Mouse (Mus musculus) monocyte, adult 2 months (primary cell): ENCODE results near the gene Mpv17l2.

Experiments used
- DNase-seq, 2 experiments: peaks; one replicate each; pipeline ENCODE4 v3.0.0; 2022; ENCODE audit warnings: low spot score in 2 of 2, low read depth in 1 of 2

Gene Mpv17l2

GRCm38 (mm10) chr8:70725792-70726447 lies 34.8 kb downstream of the Mpv17l2 start:
- no peak for DNase-seq

DNA sequence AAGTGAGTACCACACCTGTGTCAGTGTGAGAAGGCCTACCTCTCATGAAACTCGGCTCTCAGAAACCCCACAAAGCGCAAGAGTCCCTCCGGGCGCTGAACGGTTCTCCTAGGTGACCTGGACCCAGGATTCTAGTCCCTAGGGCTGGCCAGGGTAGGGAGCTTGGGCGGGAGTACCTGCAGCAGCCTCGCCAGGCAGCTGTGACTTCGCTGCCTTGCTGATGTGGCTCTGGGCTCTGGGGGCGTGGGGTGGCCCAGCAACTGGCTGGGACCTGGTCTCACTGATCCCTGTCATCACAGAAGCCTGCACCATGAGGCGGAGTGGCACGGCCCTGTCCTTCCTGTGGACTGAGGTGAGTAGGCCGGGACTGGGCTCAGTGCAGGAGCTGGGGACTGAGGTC lies 36.5 kb downstream of the Mpv17l2 start:
- DNase-seq = no peak

GRCm38 (mm10) chr8:70723486-70724210 lies 37.1 kb downstream of the Mpv17l2 start, which contains the start of gene Pde4c:
Pde4c (plus strand) TSS chr8:70723720.
- DNase-seq = no peak

DNA sequence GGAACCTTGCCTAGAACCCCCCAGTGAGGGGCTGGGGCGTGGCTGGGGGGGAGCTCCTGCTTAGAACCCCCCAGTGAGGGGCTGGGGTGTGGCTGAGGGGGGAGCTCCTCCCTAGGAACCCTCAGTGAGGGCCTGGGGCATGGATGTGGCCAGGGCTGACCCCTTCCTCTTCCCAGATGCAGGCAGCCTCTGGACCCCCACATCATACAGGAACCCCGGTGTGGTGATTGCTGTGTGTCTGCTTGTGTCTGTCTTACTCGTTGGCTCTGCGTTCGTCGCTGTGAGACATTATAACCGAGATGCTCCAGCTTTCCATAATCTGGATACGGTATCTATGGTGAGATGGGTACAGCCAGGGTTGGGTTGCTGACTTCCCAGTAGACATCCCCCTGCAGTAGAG lies 39.1 kb downstream of the Mpv17l2 start:
- DNase-seq = no peak

- peak in 1 of 2 experiments; percentile 79 for DNase-seq
Observed at GRCm38 (mm10) chr8:70720739-70721138, 40.0 kb downstream of the Mpv17l2 start.

DNA sequence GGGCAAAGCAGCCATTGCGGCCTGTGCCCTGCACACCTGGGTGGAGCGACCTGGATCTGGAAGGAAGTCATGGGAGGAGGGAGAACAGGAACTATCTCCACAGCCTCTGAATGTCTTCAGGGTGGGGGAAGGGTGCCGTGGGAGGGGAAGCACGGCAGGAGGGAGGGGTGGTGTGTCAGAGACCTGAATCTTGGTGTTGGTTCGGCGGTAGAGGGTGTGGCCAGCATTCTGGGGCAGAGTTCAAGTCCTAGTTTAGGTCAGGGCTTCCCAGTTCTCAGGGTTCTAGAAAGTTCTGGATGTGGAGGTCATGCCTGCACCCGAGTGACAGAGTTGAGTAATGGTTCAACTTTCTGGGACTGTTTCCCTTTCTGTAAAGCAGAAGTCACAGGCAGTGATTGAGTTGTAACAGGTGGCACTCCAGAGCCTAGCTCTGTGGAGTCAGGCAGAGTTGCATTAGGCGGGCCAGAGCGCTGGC lies 40.9 kb downstream of the Mpv17l2 start:
- DNase-seq = peak in 1 of 2 experiments; percentile 65

DNA sequence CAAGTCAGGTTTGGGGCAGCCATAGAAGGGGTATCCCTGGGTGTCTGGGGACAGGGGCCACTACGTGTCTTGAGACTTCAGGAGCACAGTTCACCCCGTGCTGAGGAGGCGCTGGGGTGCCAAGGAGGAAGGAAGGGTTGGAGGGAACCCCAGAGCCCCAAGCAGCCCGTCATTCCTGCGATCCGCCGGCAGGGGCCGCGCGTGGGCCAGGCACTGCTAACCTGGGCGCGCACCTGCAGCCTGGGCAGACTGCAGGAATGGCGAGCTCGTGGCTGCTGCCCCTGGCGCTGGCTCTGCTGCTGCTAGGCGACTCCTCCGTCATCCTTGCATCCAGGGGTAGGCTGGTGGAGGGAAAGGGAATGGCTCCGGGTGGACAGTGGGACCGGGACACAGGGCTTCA lies 42.4 kb downstream of the Mpv17l2 start, which contains the start of gene Gm3336:
Gm3336 (plus strand) TSS at position 247 of the 400 bp plus-strand sequence.
- DNase-seq = no peak

- DNase-seq = no peak
Observed at GRCm38 (mm10) chr8:70716521-70717400, 44.0 kb downstream of the Mpv17l2 start.

GRCm38 (mm10) chr8:70715086-70715485 lies 45.7 kb downstream of the Mpv17l2 start:
- DNase-seq = no peak

GRCm38 (mm10) chr8:70713991-70714390 lies 46.8 kb downstream of the Mpv17l2 start:
- DNase-seq = no peak

GRCm38 (mm10) chr8:70711041-70711440 lies 49.7 kb downstream of the Mpv17l2 start:
- no peak for DNase-seq

GRCm38 (mm10) chr8:70710296-70710695 lies 50.5 kb downstream of the Mpv17l2 start:
- DNase-seq = no peak

DNA sequence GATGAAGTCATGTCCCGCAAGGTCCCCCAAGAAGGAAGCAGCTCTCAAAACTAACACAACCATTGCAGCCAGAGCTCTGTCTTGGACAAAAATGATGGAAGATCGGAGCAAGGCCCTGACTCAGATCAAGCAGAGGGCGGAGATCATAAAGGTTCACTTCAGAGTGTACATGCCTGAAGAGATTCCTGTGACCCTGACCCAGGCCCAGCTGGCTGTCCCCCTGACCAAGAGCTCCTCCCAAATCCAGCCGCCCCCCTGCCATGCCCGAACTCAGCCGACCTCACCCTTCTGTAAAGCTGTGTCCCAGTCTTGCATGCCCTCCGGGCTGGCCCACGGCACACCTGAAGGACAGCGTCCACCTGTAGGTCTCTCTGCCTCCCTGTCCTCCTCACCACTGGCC lies 51.0 kb downstream of the Mpv17l2 start:
- no peak for DNase-seq
